Mouse (Mus musculus) limb, embryonic 10.5 days (tissue): ENCODE measurements around the gene Ubl7. TPM values are rescaled to one million over a fixed set of nuclear protein-coding genes. Genes with fewer than 3 reads are reported as not detected.
A peak's percentile ranks its signal among the peaks of the same experiment; 100 is the strongest.

ENCODE experiments used
- DNase-seq: peaks from one replicate; pipeline ENCODE4 v3.0.0-alpha.2; 2017; ENCODE audit warnings: low spot score
- H3K27ac ChIP-seq: fragments of 300-500 bp; sonication (generic); 2 replicates; pipeline ENCODE4 v1.5.1; 2016; ENCODE audit warnings: mild to moderate bottlenecking
- H3K27me3 ChIP-seq: fragments of 300-500 bp; sonication (generic); 2 replicates; pipeline ENCODE4 v1.6.1; 2016; ENCODE audit warnings: low read depth, mild to moderate bottlenecking; ENCODE audit not compliant: poor library complexity, severe bottlenecking
- H3K36me3 ChIP-seq: fragments of 300-500 bp; sonication (generic); 2 replicates; pipeline ENCODE4 v1.6.1; 2016; ENCODE audit warnings: mild to moderate bottlenecking, moderate library complexity
- H3K4me1 ChIP-seq: fragments of 300-500 bp; sonication (generic); 2 replicates; pipeline ENCODE4 v1.6.1; 2016
- H3K4me3 ChIP-seq: fragments of 300-500 bp; sonication (generic); 2 replicates; pipeline ENCODE4 v1.5.1; 2016; ENCODE audit warnings: mild to moderate bottlenecking, moderate library complexity
- H3K9me3 ChIP-seq: fragments of 300-500 bp; sonication (generic); replicated peaks from 2 replicates; pipeline ENCODE4 v1.6.1; 2016; ENCODE audit warnings: mild to moderate bottlenecking
- WGBS: fragments of 180-500 bp; shearing (Covaris S2); methylation state at CpG from one replicate; pipeline ENCODE4 v1.1.7; 2016; 5-methylcytosine and 5-hydroxymethylcytosine counted together
- polyA plus RNA-seq: library from polyadenylated mRNA; unstranded; fragments of >200 nt; fragmentation: Nextera tagmentation; extraction: Ambion mirVana; gene quantifications from 2 replicates; pipeline ENCODE4 v1.2.1, GENCODE M21; 2016

Gene Ubl7
- polyA plus RNA-seq, 1 experiment from 2014 or later, result 130 TPM

DNA sequence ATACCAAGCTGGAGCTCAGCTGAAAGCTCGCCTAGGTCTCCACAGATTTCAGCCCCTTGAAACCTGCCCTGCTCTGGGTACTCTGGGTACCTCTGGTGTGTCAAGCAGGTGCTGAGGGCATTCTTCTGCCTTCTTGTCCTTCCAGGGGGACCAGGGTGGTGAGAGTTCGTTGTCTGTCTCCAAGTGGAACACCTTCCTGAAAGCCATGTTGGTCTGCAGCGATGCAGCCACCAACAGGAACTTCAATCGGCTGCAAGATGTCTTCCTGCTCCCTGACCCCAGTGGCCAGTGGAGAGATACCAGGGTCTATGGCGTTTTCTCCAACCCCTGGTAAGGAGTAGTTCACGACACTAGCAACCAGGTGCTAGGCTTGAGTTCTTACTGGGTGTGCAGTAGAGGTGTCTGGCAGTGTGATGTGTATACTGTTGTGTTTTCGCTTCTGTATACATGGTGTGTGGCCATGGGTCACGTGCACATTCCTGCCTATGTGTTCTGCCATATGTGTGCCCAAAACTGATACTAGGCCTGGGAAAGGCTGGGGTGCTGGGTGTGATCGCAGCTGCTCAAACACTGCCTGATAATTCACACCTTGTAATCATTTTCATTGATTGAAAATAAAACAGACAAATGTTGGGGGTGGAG is 45.5 kb downstream of the Ubl7 start:
- H3K27ac ChIP-seq, result no peak overlapping the region
- peaks cover 23% of the 10 kb centered on the region for H3K4me1 ChIP-seq
- no peak for DNase-seq
- H3K4me3 ChIP-seq, result no peak overlapping the region
- WGBS, result 89% methylated on average over 9 of the region's 9 CpGs
- no peaks in the 10 kb centered on the region for H3K9me3 ChIP-seq
- peaks cover 4% of the 10 kb centered on the region; the same call in 1 of the 2 replicates for H3K27me3 ChIP-seq
- no peaks in the 10 kb centered on the region; the same call in 1 of the 2 replicates for H3K36me3 ChIP-seq

DNA sequence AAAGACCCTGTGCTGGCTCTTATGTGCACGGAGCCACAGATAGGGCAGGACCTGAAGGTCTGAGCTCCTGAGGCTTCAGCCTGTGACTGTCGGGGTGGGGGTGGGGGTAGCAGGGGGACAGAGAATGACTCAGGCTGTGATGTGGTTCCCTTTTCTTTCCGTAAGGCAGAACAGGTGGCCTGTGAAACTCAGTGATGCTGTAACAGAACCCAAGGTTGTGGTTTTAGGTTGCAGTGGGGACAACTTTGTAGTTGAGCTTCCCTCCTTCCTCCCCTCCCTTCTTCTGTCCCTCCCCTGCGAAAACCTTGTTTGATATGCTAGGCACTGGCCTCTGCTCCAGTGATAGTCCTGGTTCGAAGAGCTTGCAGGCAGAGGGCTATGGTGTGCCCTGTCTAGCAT is 46.1 kb downstream of the Ubl7 start:
- WGBS, result 76% methylated on average over 5 of the region's 5 CpGs
- Histone ChIP-seq H3K4me3 (no peak overlapping the region), H3K27ac (no peak overlapping the region), H3K4me1 (peaks cover 19% of the 10 kb centered on the region), H3K9me3 (no peaks in the 10 kb centered on the region), H3K36me3 (no peaks in the 10 kb centered on the region; the same call in 1 of the 2 replicates), H3K27me3 (no peaks in the 10 kb centered on the region)
- no peak for DNase-seq

DNA sequence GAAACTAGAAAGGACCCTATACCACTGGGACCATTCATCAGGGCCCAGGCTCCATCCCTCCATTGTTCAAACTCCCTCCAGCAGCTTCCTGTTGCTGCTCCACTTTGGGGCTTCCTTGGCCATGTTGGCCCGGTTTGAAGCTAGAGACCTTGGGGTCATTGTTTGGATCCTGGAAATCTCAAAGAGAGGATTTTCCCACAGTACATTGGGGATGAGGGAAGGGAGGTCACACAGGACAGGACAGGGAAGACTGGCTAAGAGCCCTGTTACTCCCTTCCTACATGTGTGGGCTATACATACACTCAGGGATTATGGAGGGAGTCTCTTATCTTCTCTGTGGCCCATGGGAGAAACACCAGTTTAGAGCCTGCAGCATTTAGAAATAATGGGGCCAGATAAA is 47.8 kb downstream of the Ubl7 start:
- 89% methylated on average over 1 of the region's 1 CpGs for WGBS
- H3K4me1 ChIP-seq, result peaks cover 25% of the 10 kb centered on the region

DNA sequence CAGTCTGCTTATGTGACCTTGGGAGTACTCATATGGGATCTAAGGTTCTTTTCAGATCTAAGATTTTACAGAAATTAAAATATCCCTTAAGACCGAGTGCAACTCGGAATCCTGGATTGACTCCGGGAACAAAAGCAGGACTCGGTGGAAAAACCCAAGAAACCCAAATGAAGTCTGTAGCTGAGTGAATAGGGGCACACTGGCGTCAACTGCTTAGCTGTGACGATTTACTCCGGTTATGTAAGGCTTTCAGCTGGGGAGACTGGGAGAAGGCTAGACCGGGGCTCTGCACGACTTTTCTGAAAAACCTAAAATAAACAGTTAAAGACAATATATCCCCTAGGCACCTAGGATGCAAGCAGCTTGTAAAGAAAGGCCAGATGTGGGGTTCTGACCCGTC is 48.6 kb downstream of the Ubl7 start:
- Histone ChIP-seq H3K4me3 (no peak overlapping the region), H3K4me1 (peaks cover 17% of the 10 kb centered on the region), H3K27me3 (no peaks in the 10 kb centered on the region), H3K27ac (no peak overlapping the region), H3K9me3 (no peaks in the 10 kb centered on the region), H3K36me3 (no peaks in the 10 kb centered on the region; the same call in 1 of the 2 replicates)
- no peak for DNase-seq
- 64% methylated on average over 10 of the region's 10 CpGs for whole genome bisulfite sequencing

More for the DNA sequence above, 47.8 kb downstream of the Ubl7 start:
- Histone ChIP-seq H3K27ac (no peak overlapping the region), H3K27me3 (no peaks in the 10 kb centered on the region), H3K4me3 (no peak overlapping the region), H3K36me3 (no peaks in the 10 kb centered on the region; the same call in 1 of the 2 replicates), H3K9me3 (no peaks in the 10 kb centered on the region)
- no peak for DNase-seq

- H3K36me3 ChIP-seq, result no peaks in the 10 kb centered on the region; the same call in 1 of the 2 replicates
Observed at GRCm38 (mm10) chr9:57959886-57960866, 49.4 kb downstream of the Ubl7 start.

DNA sequence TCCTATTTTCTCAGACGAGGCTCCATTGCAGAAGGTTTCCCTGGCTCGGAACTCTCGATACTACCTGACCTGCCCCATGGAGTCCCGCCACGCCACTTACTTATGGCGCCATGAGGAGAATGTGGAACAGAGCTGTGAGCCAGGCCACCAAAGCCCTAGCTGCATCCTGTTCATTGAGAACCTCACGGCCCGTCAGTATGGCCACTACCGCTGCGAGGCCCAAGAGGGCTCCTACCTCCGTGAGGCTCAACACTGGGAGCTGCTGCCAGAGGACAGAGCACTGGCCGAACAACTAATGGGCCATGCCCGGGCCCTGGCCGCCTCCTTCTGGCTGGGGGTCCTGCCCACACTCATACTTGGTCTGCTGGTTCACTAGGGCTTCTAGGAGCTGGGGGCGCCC is 50.4 kb downstream of the Ubl7 start:
- DNase-seq, result no peak
- 91% methylated on average over 15 of the region's 15 CpGs for WGBS
- H3K4me1 ChIP-seq, result peaks cover 30% of the 10 kb centered on the region
- no peaks in the 10 kb centered on the region for H3K9me3 ChIP-seq
- H3K4me3 ChIP-seq, result no peak overlapping the region
- H3K27ac ChIP-seq, result peak overlapping the region; percentile 54; the same call in 1 of the 2 replicates
- no peaks in the 10 kb centered on the region for H3K36me3 ChIP-seq
- H3K27me3 ChIP-seq, result no peaks in the 10 kb centered on the region

More at GRCm38 (mm10) chr9:57959886-57960866, 49.4 kb downstream of the Ubl7 start:
- Histone ChIP-seq H3K4me3 (no peak overlapping the region), H3K27me3 (no peaks in the 10 kb centered on the region), H3K9me3 (no peaks in the 10 kb centered on the region), H3K27ac (no peak overlapping the region), H3K4me1 (peaks cover 21% of the 10 kb centered on the region)
- WGBS, result 81% methylated on average over 17 of the region's 17 CpGs
- DNase-seq, result no peak

GRCm38 (mm10) chr9:57961863-57962778 is 51.3 kb downstream of the Ubl7 start:
- DNase-seq, result no peak
- peak overlapping the region; percentile 54; the same call in 1 of the 2 replicates for H3K27ac ChIP-seq
- no peaks in the 10 kb centered on the region for H3K27me3 ChIP-seq
- H3K4me3 ChIP-seq, result no peak overlapping the region
- WGBS, result 72% methylated on average over 17 of the region's 17 CpGs
- H3K4me1 ChIP-seq, result peaks cover 30% of the 10 kb centered on the region
- no peaks in the 10 kb centered on the region for H3K36me3 ChIP-seq
- no peaks in the 10 kb centered on the region for H3K9me3 ChIP-seq

- Histone ChIP-seq H3K27ac (no peak overlapping the region; the same call in 1 of the 2 replicates), H3K36me3 (no peaks in the 10 kb centered on the region), H3K4me1 (peaks cover 34% of the 10 kb centered on the region), H3K9me3 (no peaks in the 10 kb centered on the region), H3K4me3 (no peak overlapping the region), H3K27me3 (no peaks in the 10 kb centered on the region)
- 89% methylated on average over 4 of the region's 4 CpGs for WGBS
- DNase-seq, result no peak
Observed at GRCm38 (mm10) chr9:57963249-57963997, 52.6 kb downstream of the Ubl7 start.

GRCm38 (mm10) chr9:57963998-57964395 is 53.2 kb downstream of the Ubl7 start:
- Histone ChIP-seq H3K4me3 (no peak overlapping the region), H3K4me1 (peaks cover 34% of the 10 kb centered on the region), H3K27ac (no peak overlapping the region), H3K27me3 (no peaks in the 10 kb centered on the region), H3K9me3 (no peaks in the 10 kb centered on the region), H3K36me3 (no peaks in the 10 kb centered on the region)
- WGBS, result 83% methylated on average over 5 of the region's 5 CpGs
- no peak for DNase-seq

DNA sequence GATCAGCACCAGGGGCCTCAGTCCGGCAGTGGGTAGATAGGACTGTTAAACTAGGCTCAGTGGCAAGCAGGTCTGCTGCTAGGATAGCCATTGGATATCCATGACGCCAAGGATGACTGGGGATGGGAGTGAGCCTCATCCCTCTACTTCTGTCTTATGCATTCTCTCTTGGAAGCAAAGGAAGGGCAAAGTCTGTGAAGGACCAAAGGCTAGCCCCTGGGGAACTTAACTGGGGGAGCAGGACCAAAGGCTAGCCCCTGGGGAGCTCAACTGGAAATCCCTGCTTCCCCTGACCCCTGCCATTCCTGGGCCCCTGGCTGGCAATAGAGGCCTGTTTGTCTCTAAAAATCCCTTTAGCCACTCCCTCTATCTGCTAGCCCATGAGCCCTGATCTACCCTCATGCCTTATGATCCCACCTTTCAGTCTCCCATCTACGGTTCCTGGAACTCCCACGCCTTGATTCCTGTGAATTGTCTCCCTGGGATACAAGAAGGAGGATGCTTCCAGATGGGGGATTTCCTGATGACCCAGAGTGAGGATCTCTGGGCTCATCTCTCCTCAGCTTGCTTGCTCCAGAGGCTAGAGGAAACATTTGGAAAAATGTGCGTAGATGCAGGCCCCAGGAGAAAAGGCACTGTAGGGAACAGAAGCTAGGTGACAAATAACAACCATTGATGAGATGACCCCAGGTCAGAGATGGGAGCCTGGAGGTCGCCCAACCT is 53.9 kb downstream of the Ubl7 start:
- no peak overlapping the region; the same call in none of the 2 replicates for H3K27ac ChIP-seq
- WGBS, result 76% methylated on average over 6 of the region's 6 CpGs

More for the DNA sequence above, 53.9 kb downstream of the Ubl7 start:
- H3K4me3 ChIP-seq, result no peak overlapping the region
- H3K9me3 ChIP-seq, result no peaks in the 10 kb centered on the region
- H3K27me3 ChIP-seq, result no peaks in the 10 kb centered on the region
- H3K36me3 ChIP-seq, result no peaks in the 10 kb centered on the region
- H3K4me1 ChIP-seq, result peaks cover 37% of the 10 kb centered on the region
- DNase-seq, result no peak
